Mouse (Mus musculus): ENCODE data around the gene Col4a1.

The Col4a1 gene

GRCm38 (mm10) chr8:11176393-11176792 lies 136.2 kb downstream of the Col4a1 start:
- no peak for DNase-seq (ENCODE audit: low spot score)

DNA sequence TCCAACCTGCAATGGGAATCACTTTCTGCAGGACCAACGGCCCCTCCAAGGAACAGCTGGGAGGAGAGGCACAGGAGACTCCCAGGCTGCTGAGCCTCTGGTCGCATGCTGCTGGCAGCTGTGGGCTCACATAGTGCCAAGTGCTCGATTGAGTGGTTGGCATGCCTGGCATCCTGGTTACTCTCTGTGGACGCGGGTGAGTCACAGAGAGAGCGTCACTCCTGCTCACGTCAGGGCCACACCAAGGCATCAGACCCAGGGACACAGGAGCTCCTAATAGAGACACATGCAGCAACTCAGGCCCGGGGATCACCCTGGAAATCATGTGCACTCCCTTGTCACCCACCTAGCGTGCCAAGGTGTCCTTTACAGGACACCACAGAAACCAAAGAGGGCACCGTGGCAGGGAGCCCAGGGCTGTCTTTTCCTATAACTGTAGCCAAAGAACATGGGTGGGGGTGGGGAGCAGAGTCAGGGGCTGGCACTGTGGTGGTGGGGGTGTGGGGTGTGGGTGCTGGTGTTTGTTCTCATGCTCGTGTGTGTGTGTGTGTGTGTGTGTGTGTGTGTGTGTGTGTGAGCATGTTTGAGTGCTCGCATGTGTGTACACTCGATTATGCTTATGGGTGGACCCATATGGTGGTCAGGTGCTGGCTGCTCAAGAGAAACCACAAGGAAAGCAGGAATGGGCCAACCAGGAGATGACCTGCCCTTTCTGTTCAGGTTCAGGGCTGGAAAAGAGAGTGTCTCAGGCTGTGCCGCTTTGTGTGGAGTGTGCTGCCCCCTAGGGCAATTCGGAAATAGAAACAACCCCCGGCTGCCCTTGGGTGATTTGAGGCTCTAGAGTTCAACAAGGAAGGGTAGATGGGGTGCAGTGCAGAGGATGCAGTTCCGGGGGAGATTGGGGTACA lies 139.1 kb downstream of the Col4a1 start:
- no peak for DNase-seq (ENCODE audit: low spot score)

DNA sequence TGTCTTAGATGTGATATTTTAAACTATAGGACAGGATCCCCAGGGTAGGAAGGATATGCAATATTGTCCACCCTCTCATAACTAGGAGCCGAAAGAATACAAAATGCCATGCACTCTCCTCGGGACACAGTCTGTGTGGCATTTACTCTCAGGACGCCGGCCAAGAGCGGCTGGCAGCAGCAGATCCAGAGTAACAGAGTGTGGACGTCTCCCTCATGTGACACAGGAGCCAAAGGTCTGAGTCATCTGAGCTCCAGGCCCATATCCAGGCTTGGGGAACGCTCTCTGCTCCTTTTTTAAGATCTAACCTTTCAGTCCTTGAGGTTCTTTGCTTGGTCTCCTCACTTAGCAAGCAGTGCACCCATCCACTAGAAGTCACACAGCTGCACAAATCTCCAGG lies 141.1 kb downstream of the Col4a1 start:
- no peak for DNase-seq (ENCODE audit: low spot score)

- DNase-seq (ENCODE audit: low spot score), result no peak
Observed at GRCm38 (mm10) chr8:11169383-11169782, 143.2 kb downstream of the Col4a1 start.

DNA sequence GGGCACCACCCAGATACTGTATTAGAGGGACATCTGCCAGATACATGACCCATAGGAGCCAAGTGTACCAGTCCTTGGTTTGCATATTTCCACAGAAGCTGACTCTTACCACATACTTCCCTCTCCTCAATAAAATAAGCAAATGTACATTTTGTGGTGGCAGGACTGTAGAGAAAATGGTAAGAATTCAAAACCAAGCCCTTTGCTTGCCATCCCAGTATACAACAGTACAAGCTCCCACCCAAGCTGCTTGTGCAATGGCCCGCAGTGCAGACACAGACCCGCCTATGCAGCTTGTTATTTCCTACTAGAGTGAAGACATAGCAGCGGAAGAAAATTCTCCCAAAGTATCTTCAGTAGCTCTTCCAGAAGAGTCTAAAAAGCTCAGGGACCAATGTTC lies 143.8 kb downstream of the Col4a1 start:
- DNase-seq (ENCODE audit: low spot score), result no peak

GRCm38 (mm10) chr8:11167955-11168354 lies 144.7 kb downstream of the Col4a1 start:
- DNase-seq (ENCODE audit: low spot score), result no peak

DNA sequence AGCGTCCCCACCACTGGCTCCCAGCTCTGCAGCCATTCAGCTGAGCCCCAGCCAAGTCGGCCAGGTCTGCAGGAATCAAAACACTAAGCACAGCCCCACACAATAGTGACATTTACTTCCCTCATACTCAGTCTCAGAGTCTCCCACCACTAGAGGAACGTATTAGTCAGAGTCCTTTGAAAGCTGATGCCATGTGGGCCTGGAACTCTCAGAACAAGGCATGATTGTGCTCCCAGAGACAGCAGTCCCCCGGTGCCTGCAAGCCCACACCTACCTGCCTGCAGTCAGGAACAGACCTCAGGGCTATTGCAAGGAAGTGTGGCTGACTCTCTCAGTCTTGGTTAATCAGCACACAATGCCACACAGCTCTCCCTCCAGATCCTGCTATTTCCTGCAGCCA lies 147.0 kb downstream of the Col4a1 start:
- no peak for DNase-seq (ENCODE audit: low spot score)

DNA sequence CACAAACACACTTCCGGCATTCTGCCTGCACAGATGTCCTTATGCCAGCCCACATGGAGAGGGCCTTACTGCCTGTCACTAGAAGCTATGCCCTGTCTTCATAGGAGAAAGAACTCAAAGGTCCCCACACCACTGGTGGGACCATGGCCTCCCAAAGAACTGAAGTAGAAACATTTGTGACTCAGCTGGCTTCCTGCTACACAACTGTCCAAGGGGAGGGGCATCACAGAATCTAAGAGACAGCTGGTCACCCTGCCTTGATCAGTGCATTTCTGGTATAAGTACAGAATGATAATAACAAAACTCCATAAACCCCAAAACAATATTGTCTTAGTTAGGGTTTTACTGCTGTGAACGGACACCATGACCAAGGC lies 156.3 kb downstream of the Col4a1 start:
- DNase-seq (ENCODE audit: low spot score), result no peak

DNA sequence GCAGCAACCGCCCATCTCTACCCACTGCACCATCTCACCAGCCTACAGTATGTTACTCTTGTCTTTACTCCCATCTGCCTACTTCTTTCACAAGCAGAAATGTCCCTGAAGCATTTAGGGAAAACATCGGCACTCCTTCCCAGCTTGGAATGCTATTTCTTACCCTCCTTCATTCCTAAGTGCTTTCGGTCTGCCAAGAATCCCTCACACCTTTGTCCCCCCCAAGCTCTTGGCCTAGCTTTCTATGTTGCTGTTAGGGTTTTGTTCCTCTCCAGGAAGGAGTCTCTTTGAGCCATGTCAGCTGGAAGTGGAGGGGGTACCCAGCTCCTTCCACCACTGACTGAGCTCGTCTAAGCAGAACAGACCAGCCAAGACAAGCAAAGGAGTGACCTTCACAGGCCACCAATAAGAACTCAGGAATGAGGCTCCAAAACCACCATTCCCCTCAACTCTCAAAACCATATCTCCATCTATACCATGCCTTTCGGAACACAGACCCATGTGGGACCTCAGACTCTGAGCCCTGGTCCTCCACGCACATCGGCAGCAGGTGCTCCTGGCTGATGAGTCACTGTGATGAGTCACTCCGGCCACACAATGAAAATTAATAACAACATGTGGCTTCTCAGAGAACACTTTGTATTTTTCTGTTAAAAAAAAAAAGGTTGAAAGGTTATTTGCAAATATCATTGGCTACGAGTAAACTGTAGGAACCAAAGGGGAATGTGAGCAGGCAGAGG lies 156.9 kb downstream of the Col4a1 start:
- DNase-seq (ENCODE audit: low spot score), result no peak

DNA sequence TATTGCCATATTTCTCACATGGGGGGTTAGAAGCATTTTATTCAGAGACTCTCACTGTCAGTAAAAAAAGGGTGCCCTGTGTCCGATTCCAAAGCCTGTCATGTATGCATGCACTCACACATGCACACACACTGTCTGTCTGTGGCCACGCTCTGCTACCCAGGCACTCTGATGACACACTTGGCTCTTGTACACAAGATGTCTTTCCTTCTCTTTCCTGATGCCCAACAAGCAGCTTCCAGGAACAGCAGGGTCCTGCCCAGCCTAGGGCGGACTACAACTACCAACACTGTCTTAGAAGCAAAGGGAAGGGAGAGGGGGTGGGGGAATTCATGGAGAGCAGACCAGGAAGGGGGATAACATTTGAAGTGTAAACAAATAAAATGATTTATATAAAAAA lies 162.4 kb downstream of the Col4a1 start:
- DNase-seq (ENCODE audit: low spot score), result no peak

GRCm38 (mm10) chr8:11149201-11149810 lies 163.3 kb downstream of the Col4a1 start:
- no peak for DNase-seq (ENCODE audit: low spot score)

- no peak for DNase-seq (ENCODE audit: low spot score)
Observed at GRCm38 (mm10) chr8:11148797-11149196, 163.8 kb downstream of the Col4a1 start.

Measured in layer of hippocampus, adult 11-12 months (tissue).